Mouse (Mus musculus): ENCODE data around the gene Nr3c2. TPM values are rescaled to one million over a fixed set of nuclear protein-coding genes. Genes with fewer than 3 reads are reported as not detected.

Nr3c2 gene
- total RNA-seq, 2 experiments from 2014 or later = 34.8 to 37.4 TPM

DNA sequence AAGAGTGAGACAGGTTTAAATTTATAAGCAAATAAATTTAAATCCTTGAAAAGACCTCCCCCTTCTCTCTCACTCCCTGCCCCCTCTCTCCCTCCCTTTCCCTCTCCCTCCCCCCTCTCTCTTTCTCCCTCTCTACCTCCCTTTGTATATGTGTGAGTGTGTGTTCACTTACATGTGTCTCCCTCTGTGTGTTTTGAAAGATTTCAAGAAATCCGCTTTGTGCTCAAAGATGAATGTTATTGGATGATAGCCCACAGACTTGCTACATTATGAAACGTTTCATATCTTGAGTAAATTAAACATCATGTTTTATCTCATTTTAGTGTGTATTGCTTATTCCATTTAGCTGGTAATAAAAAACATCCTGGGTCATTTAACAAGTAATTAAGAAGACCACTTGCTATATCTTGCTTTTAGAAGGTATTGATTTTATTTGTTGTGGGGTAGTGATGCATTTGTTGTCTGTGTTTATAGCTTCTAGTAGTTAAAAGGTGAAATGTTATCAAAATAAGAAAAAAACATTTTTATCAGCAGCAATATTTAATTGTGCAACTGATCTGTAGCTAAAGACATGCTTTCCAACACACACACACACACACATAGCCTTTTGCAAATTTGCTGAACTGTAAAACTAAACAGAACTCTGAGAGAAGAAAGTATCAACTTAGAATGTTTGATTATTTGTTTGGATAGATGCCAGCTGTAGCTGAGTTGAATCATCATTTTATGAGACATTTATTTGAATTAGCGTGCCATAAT lies 134.6 kb downstream of the Nr3c2 start:
- intact Hi-C loops (cut with DNase I) = no loop called here
- H3K4me3 ChIP-seq = no peak overlapping the region
- no peak for TF ChIP-seq CTCF (IDR thresholded peaks at IDR 0.05)
- no peak for DNase-seq (ENCODE audit: extremely low spot score in 1 of 2, low spot score in 2 of 2)
- H3K27ac ChIP-seq = no peak overlapping the region

GRCm38 (mm10) chr8:77034465-77034829 lies 135.2 kb downstream of the Nr3c2 start:
- Histone ChIP-seq H3K27ac (no peak overlapping the region), H3K4me3 (no peak overlapping the region)
- DNase-seq (ENCODE audit: extremely low spot score in 1 of 2, low spot score in 2 of 2) = no peak
- no peak for TF ChIP-seq CTCF (IDR thresholded peaks at IDR 0.05)
- intact Hi-C loops (cut with DNase I) = no loop called here

DNA sequence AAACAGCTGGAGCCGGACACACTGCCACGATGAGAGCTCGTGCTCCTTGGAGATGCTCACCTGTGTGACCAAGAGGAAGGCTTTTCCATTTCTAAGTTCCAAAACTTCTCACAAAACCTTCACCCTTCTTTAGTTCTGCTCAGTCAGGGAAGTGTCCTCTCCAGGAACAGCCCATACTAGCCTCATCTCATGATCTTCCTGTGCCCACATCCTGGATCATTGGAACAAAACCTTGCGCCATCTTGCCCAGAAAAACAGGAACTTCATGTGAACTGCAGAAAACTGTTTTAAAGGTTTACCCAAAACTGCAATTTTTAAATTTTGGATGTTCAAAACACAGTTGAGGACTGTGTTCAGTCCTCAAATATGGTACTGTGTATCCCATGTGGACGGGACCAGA lies 142.0 kb downstream of the Nr3c2 start:
- intact Hi-C loops (cut with DNase I) = no loop called here
- no peak for DNase-seq (ENCODE audit: extremely low spot score in 1 of 2, low spot score in 2 of 2)
- no peak overlapping the region for H3K4me3 ChIP-seq
- TF ChIP-seq CTCF (IDR thresholded peaks at IDR 0.05) = no peak
- H3K27ac ChIP-seq = no peak overlapping the region

- Histone ChIP-seq H3K4me3 (no peak overlapping the region), H3K27ac (no peak overlapping the region)
- no peak for TF ChIP-seq CTCF (IDR thresholded peaks at IDR 0.05)
- intact Hi-C loops (cut with DNase I) = no loop called here
- DNase-seq (ENCODE audit: extremely low spot score in 1 of 2, low spot score in 2 of 2) = no peak
Observed at GRCm38 (mm10) chr8:77044849-77045248, 145.6 kb downstream of the Nr3c2 start.

DNA sequence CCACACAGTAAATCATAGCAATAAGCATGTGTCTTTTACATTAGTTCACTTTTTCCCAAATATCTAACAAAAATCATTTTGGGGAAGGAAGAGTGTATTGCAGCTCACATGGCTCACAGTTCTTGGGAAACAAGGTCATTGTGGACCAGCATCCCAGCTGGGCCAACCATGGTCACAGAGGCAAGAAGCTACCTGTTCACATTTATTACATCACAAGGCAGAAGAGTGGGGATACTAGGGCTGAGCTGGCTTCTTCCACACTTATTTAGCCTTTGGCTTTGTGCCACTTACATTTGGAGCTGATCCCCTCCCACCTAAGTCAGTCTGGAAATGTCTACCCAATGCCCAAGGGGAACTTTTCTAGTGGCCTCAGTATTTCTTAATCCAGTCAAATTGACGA lies 146.5 kb downstream of the Nr3c2 start:
- intact Hi-C loops (cut with DNase I) = no loop called here
- DNase-seq (ENCODE audit: extremely low spot score in 1 of 2, low spot score in 2 of 2) = no peak
- TF ChIP-seq CTCF (IDR thresholded peaks at IDR 0.05) = no peak
- Histone ChIP-seq H3K27ac (no peak overlapping the region), H3K4me3 (no peak overlapping the region)

DNA sequence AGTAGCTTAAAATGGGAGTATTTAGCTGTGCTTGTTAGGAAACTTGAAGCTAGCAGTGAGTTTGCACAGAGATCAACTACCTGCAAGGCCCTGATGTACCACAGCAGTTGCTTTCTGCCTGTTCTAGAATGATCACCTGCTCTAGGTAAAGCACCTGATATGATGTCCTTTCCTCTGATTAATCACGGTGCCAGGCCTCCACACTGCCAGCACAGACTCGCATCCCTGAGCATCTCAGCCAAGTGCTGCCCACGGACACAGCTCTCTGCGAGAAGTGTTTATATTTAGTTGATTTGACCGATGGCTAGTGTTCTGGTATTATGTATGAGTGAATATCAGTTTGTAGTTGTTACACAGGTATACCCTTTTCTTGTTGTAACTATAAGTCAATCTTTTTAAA lies 147.0 kb downstream of the Nr3c2 start:
- H3K4me3 ChIP-seq = no peak overlapping the region
- intact Hi-C loops (cut with DNase I) = no loop called here
- no peak overlapping the region for H3K27ac ChIP-seq
- DNase-seq (ENCODE audit: extremely low spot score in 1 of 2, low spot score in 2 of 2) = no peak
- no peak for TF ChIP-seq CTCF (IDR thresholded peaks at IDR 0.05)

DNA sequence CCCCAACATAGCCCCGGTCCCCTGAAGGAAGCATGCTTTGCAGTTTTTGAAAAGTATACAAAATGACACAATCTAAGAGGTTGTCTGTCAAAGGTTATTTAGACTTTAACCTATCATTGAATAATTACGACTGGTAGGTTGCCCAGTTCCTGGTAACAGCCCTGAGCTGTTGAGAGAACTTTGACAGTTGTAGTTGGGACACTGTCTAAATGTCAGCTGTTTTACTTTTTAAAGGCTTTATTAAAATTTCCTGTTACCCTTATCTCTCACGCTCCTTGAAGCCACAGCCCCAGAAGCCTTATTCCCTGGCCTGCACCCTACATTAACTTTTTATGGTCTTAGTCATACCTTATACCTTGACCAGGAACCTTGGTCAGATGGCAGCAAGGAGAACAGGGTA lies 147.5 kb downstream of the Nr3c2 start:
- H3K27ac ChIP-seq = no peak overlapping the region
- intact Hi-C loops (cut with DNase I) = no loop called here
- TF ChIP-seq CTCF (IDR thresholded peaks at IDR 0.05) = no peak
- no peak overlapping the region for H3K4me3 ChIP-seq
- DNase-seq (ENCODE audit: extremely low spot score in 1 of 2, low spot score in 2 of 2) = no peak

- intact Hi-C loops (cut with DNase I) = no loop called here
- DNase-seq (ENCODE audit: extremely low spot score in 1 of 2, low spot score in 2 of 2) = no peak
- H3K27ac ChIP-seq = no peak overlapping the region
- no peak overlapping the region for H3K4me3 ChIP-seq
- no peak for TF ChIP-seq CTCF (IDR thresholded peaks at IDR 0.05)
Observed at GRCm38 (mm10) chr8:77051399-77052275, 152.4 kb downstream of the Nr3c2 start.

DNA sequence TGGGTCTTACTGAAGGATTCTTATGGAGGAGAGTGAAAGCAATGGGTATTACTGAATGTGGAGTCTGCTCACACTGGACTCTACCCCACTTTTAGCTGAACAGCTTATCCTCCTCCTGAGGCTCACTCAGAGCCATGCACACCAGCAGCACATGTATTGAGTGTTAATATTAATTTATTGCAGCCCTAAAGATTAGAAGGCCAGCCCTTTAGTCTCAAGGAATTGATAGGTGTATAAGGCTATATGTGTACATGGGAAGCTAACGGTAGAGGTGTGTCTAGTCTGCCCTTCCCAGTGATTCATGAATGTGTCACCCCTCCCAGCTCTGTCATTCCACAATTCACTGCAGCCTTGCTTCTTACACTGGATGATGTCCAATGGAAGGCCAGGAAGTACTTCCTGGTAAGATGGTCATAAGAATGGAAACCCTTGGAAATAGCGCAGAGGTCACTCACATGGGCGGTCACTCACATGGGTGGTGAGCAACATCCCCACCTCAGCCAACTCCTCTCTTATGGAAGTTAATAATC lies 156.3 kb downstream of the Nr3c2 start:
- TF ChIP-seq CTCF (IDR thresholded peaks at IDR 0.05) = no peak
- no peak for DNase-seq (ENCODE audit: extremely low spot score in 1 of 2, low spot score in 2 of 2)
- intact Hi-C loops (cut with DNase I) = no loop called here
- H3K27ac ChIP-seq = no peak overlapping the region
- no peak overlapping the region for H3K4me3 ChIP-seq

- no peak overlapping the region for H3K4me3 ChIP-seq
- no peak overlapping the region for H3K27ac ChIP-seq
- DNase-seq (ENCODE audit: extremely low spot score in 1 of 2, low spot score in 2 of 2) = no peak
- TF ChIP-seq CTCF (IDR thresholded peaks at IDR 0.05) = no peak
- intact Hi-C loops (cut with DNase I) = no loop called here
Observed at GRCm38 (mm10) chr8:77056853-77057252, 157.6 kb downstream of the Nr3c2 start.

- TF ChIP-seq CTCF (IDR thresholded peaks at IDR 0.05) = no peak
- no peak overlapping the region for H3K4me3 ChIP-seq
- intact Hi-C loops (cut with DNase I) = no loop called here
- no peak overlapping the region for H3K27ac ChIP-seq
- no peak for DNase-seq (ENCODE audit: extremely low spot score in 1 of 2, low spot score in 2 of 2)
Observed at GRCm38 (mm10) chr8:77082687-77083086, 183.4 kb downstream of the Nr3c2 start.

GRCm38 (mm10) chr8:77086036-77086435 lies 186.8 kb downstream of the Nr3c2 start:
- intact Hi-C loops (cut with DNase I) = no loop called here
- no peak overlapping the region for H3K27ac ChIP-seq
- no peak overlapping the region for H3K4me3 ChIP-seq
- TF ChIP-seq CTCF (IDR thresholded peaks at IDR 0.05) = no peak
- DNase-seq (ENCODE audit: extremely low spot score in 1 of 2, low spot score in 2 of 2) = peak; percentile 17 to 26
